Mouse (Mus musculus) cerebellum, adult 9-10 months (tissue): Measurements from ENCODE around the gene Utp20.
"Not testable (repeated sequence)": the region's sequence is repeated elsewhere in the genome, so short reads cannot be mapped to it uniquely, and the experiment has no call there.

ENCODE experiments used
- DNase-seq: peaks from one replicate; pipeline ENCODE4 v3.0.0; 2022

The Utp20 gene

DNA sequence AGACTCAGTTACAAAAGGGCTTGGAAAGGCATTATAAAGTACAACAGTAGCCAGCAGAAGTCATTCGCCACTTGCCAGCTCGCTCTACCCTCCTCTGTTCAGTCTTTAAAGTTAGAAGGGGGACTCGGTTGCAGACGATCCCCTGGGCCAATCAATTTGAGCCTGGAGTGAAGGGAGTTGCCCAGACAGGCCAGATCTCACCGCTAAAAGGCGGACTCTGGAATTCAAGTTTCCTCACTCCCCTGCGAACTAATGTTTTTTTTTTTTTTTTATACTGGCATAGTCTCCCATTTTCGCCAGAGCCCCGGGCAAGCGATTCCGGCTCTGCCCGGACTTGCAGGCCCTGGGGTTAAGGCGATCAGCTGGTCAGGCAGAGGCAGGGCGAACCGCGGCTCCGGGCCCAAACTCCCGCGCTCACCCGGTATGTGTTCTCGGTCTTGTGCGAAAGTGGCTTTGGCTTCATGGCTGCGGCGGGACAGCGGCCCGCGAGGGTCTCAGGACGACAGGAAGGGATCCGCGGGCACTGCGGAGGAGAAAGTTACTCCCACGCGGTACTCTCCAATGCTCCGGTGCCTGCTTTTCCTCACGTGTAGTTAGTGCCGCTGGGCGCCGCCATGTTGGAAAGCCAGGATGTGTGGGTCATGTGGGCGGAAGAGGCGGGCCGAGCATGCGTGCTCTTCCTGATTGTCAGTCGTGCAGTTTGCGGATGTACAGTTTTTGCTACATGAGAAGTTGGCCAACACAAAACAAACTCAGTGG lies at the start of gene Utp20:
Gene Utp20, minus strand, starts transcription at position 617 of the 759 bp plus-strand sequence.
- DNase-seq = peak; percentile 75

- no peak for DNase-seq
These were observed 48.3 kb upstream of the Utp20 start for GRCm38 (mm10) chr10:88874870-88875269.

DNA sequence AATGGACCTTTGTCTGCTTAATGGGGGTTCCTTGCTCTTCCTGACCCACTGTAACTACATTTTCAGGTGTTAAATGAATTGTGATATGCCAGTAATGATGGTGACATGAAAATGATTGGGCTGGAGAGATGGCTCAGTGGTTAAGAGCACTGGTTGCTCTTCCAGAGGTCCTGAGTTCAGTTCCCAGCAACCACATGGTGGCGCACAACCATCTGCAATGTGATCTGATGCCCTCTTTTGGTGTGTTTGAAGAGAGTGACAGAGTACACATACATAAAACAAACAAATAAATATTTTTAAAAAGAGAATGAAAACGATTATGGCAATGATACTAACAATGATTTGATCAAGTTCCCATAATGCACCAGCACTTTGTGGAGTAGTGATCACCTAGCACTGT lies 39.4 kb upstream of the Utp20 start:
- DNase-seq = no peak

DNA sequence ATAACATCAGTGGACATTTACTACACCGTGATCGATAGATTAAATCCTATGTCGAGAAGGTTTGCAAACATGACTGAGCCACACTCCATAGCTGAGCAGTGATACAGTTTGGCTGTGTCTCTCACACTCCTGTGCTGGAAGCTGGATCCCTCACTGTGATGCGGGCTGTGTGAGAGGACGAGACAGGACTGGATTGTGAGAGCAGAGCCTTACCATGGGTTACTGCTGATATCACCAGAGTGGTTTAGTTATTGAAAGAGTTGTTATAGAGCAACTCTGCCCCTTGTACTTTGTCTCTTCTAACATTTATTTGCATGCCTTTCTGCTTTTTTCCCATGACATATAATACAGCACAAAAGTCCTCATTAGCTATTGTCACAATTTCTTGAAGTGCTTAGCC lies 35.7 kb upstream of the Utp20 start:
- DNase-seq = no peak

DNA sequence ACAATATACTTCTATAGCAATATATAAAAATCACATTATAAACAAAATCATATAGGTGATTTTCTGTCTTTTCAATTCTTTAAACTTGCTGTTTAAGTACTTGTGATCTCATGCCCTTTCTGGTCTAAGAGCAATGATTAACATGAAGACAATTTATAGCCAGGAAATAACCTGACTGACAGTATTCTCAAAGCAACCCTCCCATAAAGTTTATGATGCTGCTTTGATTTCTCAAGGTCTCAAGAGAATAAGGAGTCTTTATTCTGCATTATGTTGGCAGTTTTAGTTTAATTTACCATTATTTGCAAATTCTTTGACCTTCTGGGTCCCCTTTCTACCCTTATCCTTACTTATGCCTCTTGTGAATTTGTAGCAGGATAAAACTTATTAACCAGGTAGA lies 34.8 kb upstream of the Utp20 start:
- DNase-seq = no peak

- no peak for DNase-seq
These were observed 34.3 kb upstream of the Utp20 start for GRCm38 (mm10) chr10:88860911-88861310.

GRCm38 (mm10) chr10:88853326-88853725 lies 26.7 kb upstream of the Utp20 start:
- no peak for DNase-seq

GRCm38 (mm10) chr10:88849976-88850375 lies 23.4 kb upstream of the Utp20 start:
- no peak for DNase-seq

DNA sequence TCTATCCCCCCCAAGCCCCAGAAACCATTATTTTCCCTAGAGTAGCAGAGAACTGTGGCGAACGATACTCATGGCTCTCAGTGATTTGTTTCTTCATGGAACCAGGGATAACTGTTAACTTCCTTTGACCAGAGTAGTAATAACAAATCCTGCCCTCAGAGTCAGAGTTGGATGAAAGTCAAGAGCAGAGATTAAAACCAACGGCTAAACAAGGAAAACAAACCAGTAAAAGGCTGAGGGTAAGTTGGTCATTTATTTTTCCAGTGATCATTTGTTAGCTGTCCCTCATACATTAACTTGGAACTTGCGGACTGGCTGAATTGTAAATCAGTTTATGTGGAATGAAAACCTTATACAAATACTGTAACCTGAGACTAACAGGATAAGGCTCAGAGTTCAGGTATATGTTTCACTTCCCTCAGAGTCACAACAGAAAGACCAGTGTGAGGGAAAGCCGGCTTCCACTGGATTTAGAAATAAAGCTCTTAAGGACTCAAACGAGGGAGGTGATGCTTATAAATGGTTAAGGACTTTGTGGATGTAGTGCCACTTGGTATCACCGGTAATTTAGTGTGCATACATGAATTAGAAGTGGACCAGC lies 22.4 kb upstream of the Utp20 start:
- DNase-seq = no peak

DNA sequence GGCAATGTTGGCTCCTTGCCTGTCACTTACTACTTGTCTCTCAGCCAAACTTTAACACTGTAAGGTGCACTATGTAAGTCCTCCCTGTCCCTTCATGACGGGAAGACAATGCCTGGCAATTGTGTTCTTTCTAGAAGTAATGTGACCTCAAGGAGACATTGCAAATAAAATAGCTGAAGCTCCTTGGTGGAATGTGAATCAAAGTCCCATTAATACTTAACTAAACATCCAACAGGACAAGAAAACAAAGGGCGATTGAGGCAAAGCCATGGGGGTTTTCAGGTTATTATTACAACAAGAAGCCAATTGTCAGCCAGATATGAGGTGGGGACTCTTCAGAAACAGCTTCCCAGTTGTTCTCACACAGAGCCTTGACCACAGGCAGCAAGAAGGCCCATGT lies 7.6 kb upstream of the Utp20 start:
- DNase-seq = no peak

GRCm38 (mm10) chr10:88828361-88828760 lies 1.8 kb upstream of the Utp20 start:
- DNase-seq = no peak

DNA sequence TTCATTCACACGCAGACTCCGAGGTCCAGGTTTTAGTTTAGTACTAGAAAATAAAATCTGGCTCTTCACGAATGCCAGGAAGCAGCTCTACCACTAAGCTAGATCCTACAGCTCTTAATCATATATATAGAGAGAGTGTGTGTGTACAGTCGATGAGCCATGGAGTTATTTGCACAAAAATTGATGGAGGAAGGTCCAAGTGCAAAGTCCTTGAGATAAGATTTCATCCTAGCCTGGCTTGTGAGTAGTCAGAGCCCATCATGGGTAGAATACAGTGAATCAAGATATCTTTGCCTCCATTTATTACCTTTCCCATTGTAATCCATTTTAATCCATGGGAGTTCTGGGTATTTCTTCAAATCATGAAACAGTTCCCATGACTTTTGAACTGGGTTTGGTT lies 992 bp upstream of the Utp20 start:
- DNase-seq = no peak

- not testable (repeated sequence) for DNase-seq
These were observed 323 bp upstream of the Utp20 start for GRCm38 (mm10) chr10:88826947-88827306.

DNA sequence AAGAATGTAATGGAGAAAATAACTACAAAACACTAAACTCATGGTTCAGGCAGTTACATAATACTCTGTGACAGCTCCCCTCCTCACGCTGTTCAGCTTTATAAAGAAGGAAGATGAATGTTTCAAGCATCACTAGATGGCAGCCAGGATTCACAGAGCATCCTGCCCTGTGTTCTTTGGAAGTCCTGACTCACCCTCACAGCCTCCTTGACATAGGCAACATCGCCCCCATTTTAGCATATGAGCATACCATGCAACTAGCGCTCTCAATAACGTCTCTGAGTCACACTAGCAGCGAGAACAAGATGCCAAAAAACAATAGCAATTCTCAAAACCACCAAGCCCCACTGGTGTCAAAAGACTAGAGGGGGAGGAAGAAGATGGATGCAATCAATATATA lies 9.3 kb downstream of the Utp20 start:
- DNase-seq = no peak

- no peak for DNase-seq
These were observed 11.3 kb downstream of the Utp20 start for GRCm38 (mm10) chr10:88815256-88815655.

GRCm38 (mm10) chr10:88811704-88812103 lies 14.9 kb downstream of the Utp20 start:
- no peak for DNase-seq

- DNase-seq = no peak
These were observed 24.4 kb downstream of the Utp20 start for GRCm38 (mm10) chr10:88802236-88802635.

GRCm38 (mm10) chr10:88799381-88799780 lies 27.2 kb downstream of the Utp20 start:
- DNase-seq = no peak

DNA sequence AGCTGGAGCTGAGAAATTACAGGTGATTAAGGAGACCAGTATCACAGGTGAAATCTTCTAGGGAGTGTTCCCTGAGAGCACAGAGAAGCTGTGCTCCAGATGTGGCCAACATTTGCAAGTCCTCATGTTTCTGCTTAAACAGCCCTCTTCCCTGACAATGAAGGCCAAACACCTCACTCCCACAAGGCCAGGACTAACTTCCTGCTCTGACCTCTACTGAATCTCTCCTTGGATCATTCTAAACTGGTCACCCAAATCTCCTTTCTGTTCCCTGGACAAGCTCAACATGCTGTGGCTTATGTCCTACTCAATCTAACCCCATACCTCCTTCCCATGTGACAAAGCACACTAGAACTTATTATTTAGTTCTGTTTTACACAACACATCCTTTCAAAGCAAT lies 29.2 kb downstream of the Utp20 start:
- no peak for DNase-seq

- DNase-seq = no peak
These were observed 29.7 kb downstream of the Utp20 start for GRCm38 (mm10) chr10:88796939-88797338.

DNA sequence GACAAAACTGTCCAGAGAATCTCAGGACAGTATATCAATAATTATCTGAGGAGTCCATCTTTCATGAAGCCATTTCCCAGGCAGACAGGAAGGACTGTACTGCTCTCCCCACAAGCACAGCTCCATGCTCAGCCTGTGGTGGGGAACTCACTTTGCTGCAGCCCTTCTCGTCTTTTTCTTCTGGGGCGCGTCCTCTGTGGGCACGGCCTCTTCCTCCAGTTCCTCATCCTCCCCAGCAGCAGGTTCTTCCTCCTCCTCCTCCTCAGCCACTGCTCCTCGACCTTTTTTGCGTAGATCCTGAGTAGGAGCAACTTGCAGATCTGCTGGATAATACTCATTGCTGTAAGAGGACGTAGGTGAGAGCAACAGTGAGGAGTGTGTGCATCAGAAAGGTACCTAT lies 31.4 kb downstream of the Utp20 start:
- no peak for DNase-seq

DNA sequence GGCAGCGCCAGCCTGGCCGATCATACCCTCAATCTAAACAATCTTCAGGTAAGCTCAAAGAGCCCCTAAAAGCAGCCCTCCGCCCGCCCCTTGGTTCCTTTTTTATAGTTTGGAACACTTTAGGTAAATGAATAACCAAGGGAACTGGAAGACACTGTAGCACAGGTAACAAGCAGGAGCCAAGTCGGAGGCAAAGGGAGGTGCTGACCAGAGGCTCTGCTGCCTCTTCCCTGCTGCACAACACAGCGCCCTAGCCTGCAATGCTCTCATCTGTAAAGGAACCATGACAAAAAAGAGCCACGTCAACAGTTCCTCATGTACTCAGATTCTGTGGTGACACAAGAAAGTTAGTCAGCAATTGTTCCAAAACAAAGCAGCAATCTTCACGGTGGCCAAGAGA lies 32.0 kb downstream of the Utp20 start:
- DNase-seq = no peak

GRCm38 (mm10) chr10:88793671-88794070 lies 32.9 kb downstream of the Utp20 start:
- DNase-seq = no peak

DNA sequence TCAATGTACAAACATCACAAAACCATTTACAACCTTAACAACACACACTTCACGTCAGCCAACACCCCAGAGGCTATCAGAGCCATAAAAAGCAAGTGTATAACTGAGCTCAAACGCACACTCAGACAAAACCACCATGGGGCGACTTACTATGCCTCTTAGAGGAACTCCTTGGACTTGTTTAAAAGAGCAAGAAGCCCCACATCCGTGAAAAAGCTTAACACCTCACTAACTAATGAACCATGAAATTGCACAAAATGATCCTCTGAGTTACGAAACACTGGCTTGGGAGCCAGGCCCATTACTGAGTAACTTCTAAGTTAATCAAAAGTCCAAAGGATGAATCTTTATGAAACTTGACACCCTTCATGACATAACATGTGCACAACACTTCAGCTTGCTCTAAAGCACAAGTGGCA lies 42.1 kb downstream of the Utp20 start:
- DNase-seq = no peak

DNA sequence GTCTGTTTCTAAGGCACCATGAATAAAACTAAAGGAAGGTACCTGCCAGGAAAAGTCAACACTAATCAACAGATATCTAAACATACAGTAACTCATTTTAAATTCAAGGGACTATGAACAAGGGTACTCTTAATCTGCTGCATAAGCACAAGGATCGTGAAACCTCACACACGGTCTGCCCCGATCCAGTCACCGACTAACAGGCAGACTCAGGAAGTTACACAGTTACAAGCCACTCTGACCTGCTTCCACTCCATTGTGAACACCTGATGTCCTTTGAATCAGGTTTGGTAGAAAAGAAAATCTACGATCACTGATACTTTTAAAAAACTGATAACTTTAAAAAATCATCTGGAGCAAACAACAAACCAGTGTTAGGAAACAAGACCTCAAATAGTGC lies 42.7 kb downstream of the Utp20 start:
- DNase-seq = no peak
